Mouse (Mus musculus): ENCODE measurements around the gene Rnf114. TPM values are rescaled to one million over a fixed set of nuclear protein-coding genes. Genes with fewer than 3 reads are reported as not detected.

Rnf114 gene
- polyA plus RNA-seq, 1 experiment from 2014 or later = 79.0 TPM

GRCm38 (mm10) chr2:167539536-167540476, 47.4 kb downstream of the Rnf114 start:
- H3K27ac ChIP-seq (ENCODE audit: low read length) = peak overlapping the region; percentile 38
- 43% methylated on average over 14 of the region's 14 CpGs for WGBS
- peaks cover 14% of the 10 kb centered on the region for H3K27me3 ChIP-seq (ENCODE audit: control insufficient read depth, insufficient read depth, low read length)
- H3K4me1 ChIP-seq (ENCODE audit: control insufficient read depth, insufficient read depth, low read length) = peaks cover 46% of the 10 kb centered on the region
- ATAC-seq (replicated peaks; ENCODE audit: extremely low read depth, insufficient read depth, low FRiP score) = no peak
- no peaks in the 10 kb centered on the region for H3K36me3 ChIP-seq (ENCODE audit: control insufficient read depth, insufficient read depth)
- peak overlapping the region; percentile 84 for H3K4me2 ChIP-seq (ENCODE audit: low read depth, low read length)
- no peaks in the 10 kb centered on the region for H3K9me3 ChIP-seq (replicated peaks; ENCODE audit: control insufficient read depth, low read length)
- H3K4me3 ChIP-seq (ENCODE audit: low read length) = peak overlapping the region; percentile 58
- H3K9ac ChIP-seq (ENCODE audit: low read length) = peak overlapping the region; percentile 73

GRCm38 (mm10) chr2:167540477-167541110, 48.1 kb downstream of the Rnf114 start:
- Histone ChIP-seq H3K9me3 (replicated peaks; ENCODE audit: control insufficient read depth, low read length) (no peaks in the 10 kb centered on the region), H3K27ac (ENCODE audit: low read length) (peak overlapping the region; percentile 38), H3K4me3 (ENCODE audit: low read length) (peak overlapping the region; percentile 58), H3K36me3 (ENCODE audit: control insufficient read depth, insufficient read depth) (no peaks in the 10 kb centered on the region), H3K27me3 (ENCODE audit: control insufficient read depth, insufficient read depth, low read length) (peaks cover 14% of the 10 kb centered on the region), H3K4me2 (ENCODE audit: low read depth, low read length) (peak overlapping the region; percentile 84), H3K4me1 (ENCODE audit: control insufficient read depth, insufficient read depth, low read length) (peaks cover 46% of the 10 kb centered on the region), H3K9ac (ENCODE audit: low read length) (peak overlapping the region; percentile 73)
- 42% methylated on average over 12 of the region's 12 CpGs for WGBS
- no peak for ATAC-seq (replicated peaks; ENCODE audit: extremely low read depth, insufficient read depth, low FRiP score)

- Histone ChIP-seq H3K4me2 (ENCODE audit: low read depth, low read length) (peak overlapping the region; percentile 84), H3K4me1 (ENCODE audit: control insufficient read depth, insufficient read depth, low read length) (peaks cover 46% of the 10 kb centered on the region), H3K9ac (ENCODE audit: low read length) (peak overlapping the region; percentile 73), H3K27ac (ENCODE audit: low read length) (0 out of 2 replicates have a peak overlapping the region, but pooled peaks have one; percentile 4), H3K4me3 (ENCODE audit: low read length) (peak overlapping the region; percentile 58), H3K27me3 (ENCODE audit: control insufficient read depth, insufficient read depth, low read length) (peaks cover 13% of the 10 kb centered on the region), H3K36me3 (ENCODE audit: control insufficient read depth, insufficient read depth) (no peaks in the 10 kb centered on the region), H3K9me3 (replicated peaks; ENCODE audit: control insufficient read depth, low read length) (no peaks in the 10 kb centered on the region)
- ATAC-seq (replicated peaks; ENCODE audit: extremely low read depth, insufficient read depth, low FRiP score) = no peak
- WGBS = 51% methylated on average over 6 of the region's 6 CpGs
Observed at GRCm38 (mm10) chr2:167541324-167541723, 48.9 kb downstream of the Rnf114 start.

GRCm38 (mm10) chr2:167541761-167542160, 49.3 kb downstream of the Rnf114 start:
- Histone ChIP-seq H3K27ac (ENCODE audit: low read length) (peak overlapping the region; percentile 11; the same call in 1 of the 2 replicates), H3K4me1 (ENCODE audit: control insufficient read depth, insufficient read depth, low read length) (peaks cover 46% of the 10 kb centered on the region)
- WGBS = 79% methylated on average over 12 of the region's 12 CpGs

GRCm38 (mm10) chr2:167542361-167542760, 49.9 kb downstream of the Rnf114 start:
- H3K4me3 ChIP-seq (ENCODE audit: low read length) = no peak overlapping the region

More at GRCm38 (mm10) chr2:167541761-167542160, 49.3 kb downstream of the Rnf114 start:
- Histone ChIP-seq H3K9me3 (replicated peaks; ENCODE audit: control insufficient read depth, low read length) (no peaks in the 10 kb centered on the region), H3K4me2 (ENCODE audit: low read depth, low read length) (peak overlapping the region; percentile 37), H3K9ac (ENCODE audit: low read length) (peak overlapping the region; percentile 16; the same call in 1 of the 2 replicates), H3K4me3 (ENCODE audit: low read length) (peak overlapping the region; percentile 9; the same call in 1 of the 2 replicates), H3K27me3 (ENCODE audit: control insufficient read depth, insufficient read depth, low read length) (peaks cover 9% of the 10 kb centered on the region), H3K36me3 (ENCODE audit: control insufficient read depth, insufficient read depth) (no peaks in the 10 kb centered on the region)
- ATAC-seq (replicated peaks; ENCODE audit: extremely low read depth, insufficient read depth, low FRiP score) = no peak

GRCm38 (mm10) chr2:167543121-167544003, 50.9 kb downstream of the Rnf114 start:
- Histone ChIP-seq H3K9ac (ENCODE audit: low read length) (peak overlapping the region; percentile 26), H3K27ac (ENCODE audit: low read length) (peak overlapping the region; percentile 93), H3K4me2 (ENCODE audit: low read depth, low read length) (peak overlapping the region; percentile 13; the same call in 1 of the 2 replicates), H3K4me3 (ENCODE audit: low read length) (no peak overlapping the region), H3K4me1 (ENCODE audit: control insufficient read depth, insufficient read depth, low read length) (peaks cover 36% of the 10 kb centered on the region), H3K36me3 (ENCODE audit: control insufficient read depth, insufficient read depth) (no peaks in the 10 kb centered on the region), H3K27me3 (ENCODE audit: control insufficient read depth, insufficient read depth, low read length) (no peaks in the 10 kb centered on the region), H3K9me3 (replicated peaks; ENCODE audit: control insufficient read depth, low read length) (no peaks in the 10 kb centered on the region)
- no peak for ATAC-seq (replicated peaks; ENCODE audit: extremely low read depth, insufficient read depth, low FRiP score)
- 27% methylated on average over 16 of the region's 16 CpGs for WGBS

More at GRCm38 (mm10) chr2:167542361-167542760, 49.9 kb downstream of the Rnf114 start:
- H3K36me3 ChIP-seq (ENCODE audit: control insufficient read depth, insufficient read depth) = no peaks in the 10 kb centered on the region
- peak overlapping the region; percentile 93 for H3K27ac ChIP-seq (ENCODE audit: low read length)
- H3K4me2 ChIP-seq (ENCODE audit: low read depth, low read length) = peak overlapping the region; percentile 37; the same call in 1 of the 2 replicates
- ATAC-seq (replicated peaks; ENCODE audit: extremely low read depth, insufficient read depth, low FRiP score) = no peak
- peaks cover 3% of the 10 kb centered on the region; the same call in 1 of the 2 replicates for H3K27me3 ChIP-seq (ENCODE audit: control insufficient read depth, insufficient read depth, low read length)
- WGBS = 81% methylated on average over 4 of the region's 4 CpGs
- H3K9ac ChIP-seq (ENCODE audit: low read length) = peak overlapping the region; percentile 16; the same call in 1 of the 2 replicates
- no peaks in the 10 kb centered on the region for H3K9me3 ChIP-seq (replicated peaks; ENCODE audit: control insufficient read depth, low read length)
- H3K4me1 ChIP-seq (ENCODE audit: control insufficient read depth, insufficient read depth, low read length) = peaks cover 43% of the 10 kb centered on the region

GRCm38 (mm10) chr2:167544004-167544356, 51.5 kb downstream of the Rnf114 start:
- no peaks in the 10 kb centered on the region for H3K36me3 ChIP-seq (ENCODE audit: control insufficient read depth, insufficient read depth)
- peak overlapping the region; percentile 93 for H3K27ac ChIP-seq (ENCODE audit: low read length)
- no peaks in the 10 kb centered on the region for H3K9me3 ChIP-seq (replicated peaks; ENCODE audit: control insufficient read depth, low read length)
- peaks cover 36% of the 10 kb centered on the region for H3K4me1 ChIP-seq (ENCODE audit: control insufficient read depth, insufficient read depth, low read length)
- H3K4me2 ChIP-seq (ENCODE audit: low read depth, low read length) = no peak overlapping the region
- peak overlapping the region; percentile 27 for H3K9ac ChIP-seq (ENCODE audit: low read length)
- 0 out of 2 replicates have a peak, but pooled peaks have one; percentile 18 for ATAC-seq (replicated peaks; ENCODE audit: extremely low read depth, insufficient read depth, low FRiP score)
- H3K4me3 ChIP-seq (ENCODE audit: low read length) = no peak overlapping the region
- H3K27me3 ChIP-seq (ENCODE audit: control insufficient read depth, insufficient read depth, low read length) = no peaks in the 10 kb centered on the region
- WGBS = 9% methylated on average over 4 of the region's 4 CpGs

- no peak overlapping the region for H3K4me2 ChIP-seq (ENCODE audit: low read depth, low read length)
- no peaks in the 10 kb centered on the region for H3K9me3 ChIP-seq (replicated peaks; ENCODE audit: control insufficient read depth, low read length)
- no peak overlapping the region for H3K4me3 ChIP-seq (ENCODE audit: low read length)
- peak overlapping the region; percentile 93 for H3K27ac ChIP-seq (ENCODE audit: low read length)
- no peaks in the 10 kb centered on the region for H3K36me3 ChIP-seq (ENCODE audit: control insufficient read depth, insufficient read depth)
- peak overlapping the region; percentile 27; the same call in 1 of the 2 replicates for H3K9ac ChIP-seq (ENCODE audit: low read length)
- peaks cover 36% of the 10 kb centered on the region for H3K4me1 ChIP-seq (ENCODE audit: control insufficient read depth, insufficient read depth, low read length)
- H3K27me3 ChIP-seq (ENCODE audit: control insufficient read depth, insufficient read depth, low read length) = no peaks in the 10 kb centered on the region
- ATAC-seq (replicated peaks; ENCODE audit: extremely low read depth, insufficient read depth, low FRiP score) = no peak
- WGBS = 56% methylated on average over 5 of the region's 5 CpGs
Observed at GRCm38 (mm10) chr2:167544456-167544855, 52.0 kb downstream of the Rnf114 start.

All from heart, embryonic 16.5 days (tissue).